Mouse (Mus musculus): ENCODE results near the gene Gm16451. TPM values are rescaled to one million over a fixed set of nuclear protein-coding genes. Genes with fewer than 3 reads are reported as not detected.
"Not testable (repeated sequence)": the region's sequence is repeated elsewhere in the genome, so short reads cannot be mapped to it uniquely, and the experiment has no call there.

The Gm16451 gene
- not detected in 2 replicates for polyA plus RNA-seq (2012; rRNA removed)

- H3K36me3 ChIP-seq (ENCODE audit: control insufficient read depth, insufficient read depth, low read length); H3K27me3 ChIP-seq (replicated peaks; ENCODE audit: control insufficient read depth, insufficient read depth, low read length): not testable (repeated sequence)
These were observed at the start of gene Gm16451 for GRCm38 (mm10) chr7:22118145-22118544. Gene Gm16451, minus strand, starts transcription at chr7:22118245.

DNA sequence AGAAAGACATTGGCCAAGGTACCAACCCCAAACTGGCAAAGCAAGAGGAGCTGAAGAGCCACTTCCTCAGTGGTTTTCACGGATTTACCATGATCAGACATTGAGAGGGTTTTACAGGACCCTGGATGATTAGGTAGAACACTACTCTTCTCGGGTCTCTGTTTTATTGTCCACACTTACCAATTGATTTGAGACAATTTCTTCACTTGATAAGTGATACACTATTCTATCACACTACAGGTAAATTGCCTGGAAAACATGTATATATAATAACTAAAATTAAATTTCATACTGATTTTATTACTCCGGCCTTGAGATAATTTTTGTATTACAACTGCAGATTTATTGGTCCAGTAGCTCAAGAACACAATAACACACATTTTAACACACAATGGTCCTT lies 45.9 kb upstream of the Gm16451 start, which contains the start of gene Vmn1r142:
Gene Vmn1r142, minus strand, starts transcription at position 101 of the 400 bp plus-strand sequence.
- not testable (repeated sequence) for H3K4me3 ChIP-seq (ENCODE audit: insufficient read depth, low read depth, low read length); H3K27ac ChIP-seq (ENCODE audit: insufficient read depth, low read depth, low read length); H3K36me3 ChIP-seq (ENCODE audit: control insufficient read depth, insufficient read depth, low read length); H3K27me3 ChIP-seq (replicated peaks; ENCODE audit: control insufficient read depth, insufficient read depth, low read length); H3K4me1 ChIP-seq (ENCODE audit: control insufficient read depth, insufficient read depth, low read length); DNase-seq
- WGBS, result no CpG with 5 or more reads among the region's 3 CpGs

More at GRCm38 (mm10) chr7:22118145-22118544, at the start of gene Gm16451:
- not testable (repeated sequence) for H3K4me3 ChIP-seq (ENCODE audit: insufficient read depth, low read depth, low read length); H3K27ac ChIP-seq (ENCODE audit: insufficient read depth, low read depth, low read length); H3K4me1 ChIP-seq (ENCODE audit: control insufficient read depth, insufficient read depth, low read length); DNase-seq
- no CpG with 5 or more reads among the region's 2 CpGs for WGBS

- not testable (repeated sequence) for H3K4me3 ChIP-seq (ENCODE audit: insufficient read depth, low read depth, low read length); DNase-seq; H3K36me3 ChIP-seq (ENCODE audit: control insufficient read depth, insufficient read depth, low read length); H3K27ac ChIP-seq (ENCODE audit: insufficient read depth, low read depth, low read length); H3K27me3 ChIP-seq (replicated peaks; ENCODE audit: control insufficient read depth, insufficient read depth, low read length); H3K4me1 ChIP-seq (ENCODE audit: control insufficient read depth, insufficient read depth, low read length)
- WGBS, result no CpG with 5 or more reads among the region's 5 CpGs
These were observed 16.6 kb upstream of the Gm16451 start, which contains the start of gene Gm10666 for GRCm38 (mm10) chr7:22134641-22135040. Gene Gm10666, minus strand, starts transcription at chr7:22134741.

DNA sequence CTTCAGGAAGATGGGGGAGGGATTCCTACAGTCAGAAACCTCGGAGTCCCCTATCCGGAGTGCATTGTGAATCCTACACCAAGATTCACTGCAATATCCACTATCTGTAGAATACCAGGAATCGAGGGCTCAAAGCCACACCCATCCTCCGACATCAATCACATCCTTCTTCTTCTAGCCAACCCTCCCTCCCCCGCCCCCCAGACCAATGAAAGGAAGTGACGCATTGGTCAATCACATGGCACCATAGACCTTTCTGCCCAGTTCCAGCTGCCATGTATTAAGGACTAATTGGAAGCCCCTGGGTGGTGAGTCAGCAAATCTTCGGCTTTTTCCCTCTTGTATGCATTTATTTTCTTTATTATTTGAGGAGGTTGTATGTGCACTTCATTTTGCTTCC lies 49.3 kb downstream of the Gm16451 start, which contains the start of gene Vmn1r139:
Gene Vmn1r139, plus strand, starts transcription at position 301 of the 400 bp plus-strand sequence.
- DNase-seq; H3K27ac ChIP-seq (ENCODE audit: insufficient read depth, low read depth, low read length); H3K4me3 ChIP-seq (ENCODE audit: insufficient read depth, low read depth, low read length); H3K36me3 ChIP-seq (ENCODE audit: control insufficient read depth, insufficient read depth, low read length); H3K27me3 ChIP-seq (replicated peaks; ENCODE audit: control insufficient read depth, insufficient read depth, low read length); H3K4me1 ChIP-seq (ENCODE audit: control insufficient read depth, insufficient read depth, low read length): not testable (repeated sequence)
- WGBS, result no CpG with 5 or more reads among the region's 7 CpGs

Other genes with a start within 250 kb of the Gm16451 start
- gene Gm5891, start 197.0 kb downstream of the Gm16451 start, polyA plus RNA-seq (2012; rRNA removed), result not detected in 2 replicates
- not detected in 2 replicates for gene Vmn1r137, start 123.7 kb downstream of the Gm16451 start, polyA plus RNA-seq (2012; rRNA removed)
- gene Vmn1r138, start 89.3 kb downstream of the Gm16451 start, polyA plus RNA-seq (2012; rRNA removed), result not detected in 2 replicates
- not detected in 2 replicates for gene Gm6176, start 61.9 kb downstream of the Gm16451 start, polyA plus RNA-seq (2012; rRNA removed)
- not detected in 2 replicates for gene Vmn1r139, start 49.2 kb downstream of the Gm16451 start, polyA plus RNA-seq (2012; rRNA removed)
- not detected in 2 replicates for gene Gm10666, start 16.5 kb upstream of the Gm16451 start, polyA plus RNA-seq (2012; rRNA removed)
- not detected in 2 replicates for gene Vmn1r142, start 45.8 kb upstream of the Gm16451 start, polyA plus RNA-seq (2012; rRNA removed)
- gene Vmn1r143, start 71.1 kb upstream of the Gm16451 start, polyA plus RNA-seq (2012; rRNA removed), result not detected in 2 replicates
- gene Gm8653, start 83.0 kb upstream of the Gm16451 start, polyA plus RNA-seq (2012; rRNA removed), result not detected in 2 replicates
- gene Gm8453, start 111.2 kb upstream of the Gm16451 start, polyA plus RNA-seq (2012; rRNA removed), result not detected in 2 replicates
- not detected in 2 replicates for gene Gm4187, start 211.5 kb upstream of the Gm16451 start, polyA plus RNA-seq (2012; rRNA removed)

Measured in kidney, adult 2 months (tissue).